Mouse (Mus musculus) liver, embryonic 14.5 days (tissue): ENCODE measurements around the gene Cma2. TPM values are rescaled to one million over a fixed set of nuclear protein-coding genes. Genes with fewer than 3 reads are reported as not detected.
A peak's percentile ranks its signal among the peaks of the same experiment; 100 is the strongest.

Source experiments
- ATAC-seq: fragments of 200-750 bp; cut with Nextera tagmentation; 2 replicates; pipeline ENCODE4 v1.8.0; 2017; ENCODE audit warnings: moderate number of reproducible peaks, mild to moderate bottlenecking, moderate library complexity; ENCODE audit not compliant: insufficient read depth
- DNase-seq, 3 experiments: peaks; one replicate each; pipeline ENCODE4 v3.0.0-alpha.2; 2012 to 2013; ENCODE audit warnings: low read depth in 3 of 3, low spot score in 3 of 3
- H3K27ac ChIP-seq: fragments of 300-500 bp; sonication (generic); 2 replicates; pipeline ENCODE4 v1.5.1; 2014; ENCODE audit warnings: moderate library complexity, mild to moderate bottlenecking, control low read depth, inconsistent platforms
- H3K27me3 ChIP-seq: fragments of 300-500 bp; sonication (generic); 2 replicates; pipeline ENCODE4 v1.6.1; 2014; ENCODE audit warnings: mild to moderate bottlenecking, low read length, moderate library complexity; ENCODE audit not compliant: control insufficient read depth, insufficient read depth
- H3K36me3 ChIP-seq: fragments of 300-500 bp; sonication (generic); replicated peaks from 2 replicates; pipeline ENCODE4 v1.6.1; 2014; ENCODE audit warnings: low read depth; ENCODE audit not compliant: control insufficient read depth, insufficient read depth
- H3K4me1 ChIP-seq, 2 experiments: fragments of 200-500 bp in 1 of 2; fragments of 300-500 bp in 1 of 2; sonication (generic) in 1 of 2; replicated peaks; 2 replicates each; pipeline ENCODE4 v1.6.1; 2012 to 2014; ENCODE audit warnings: antibody characterized with exemption in 1 of 2, inconsistent platforms in 1 of 2, low read length in 1 of 2; ENCODE audit not compliant: control insufficient read depth in 2 of 2, insufficient read depth in 2 of 2
- H3K4me2 ChIP-seq: fragments of 300-500 bp; sonication (generic); 2 replicates; pipeline ENCODE4 v1.6.1; 2014; ENCODE audit warnings: low read depth, mild to moderate bottlenecking, control low read depth, moderate library complexity
- H3K4me3 ChIP-seq, 2 experiments: fragments of 200-500 bp in 1 of 2; fragments of 300-500 bp in 1 of 2; sonication (generic) in 1 of 2; 2 replicates each; pipeline ENCODE4 v1.5.1; 2012 to 2014; ENCODE audit warnings: low read depth in 2 of 2, low read length in 2 of 2, mild to moderate bottlenecking in 2 of 2, control low read depth in 1 of 2, inconsistent platforms in 1 of 2, moderate library complexity in 1 of 2; ENCODE audit not compliant: insufficient read depth in 1 of 2
- H3K9ac ChIP-seq: fragments of 300-500 bp; sonication (generic); replicated peaks from 2 replicates; pipeline ENCODE4 v1.6.1; 2014; ENCODE audit warnings: mild to moderate bottlenecking, control low read depth, moderate library complexity
- H3K9me3 ChIP-seq: fragments of 300-500 bp; sonication (generic); 2 replicates; pipeline ENCODE4 v1.6.1; 2016; ENCODE audit warnings: low read length, mixed read lengths; ENCODE audit not compliant: control insufficient read depth
- CTCF ChIP-seq: IDR thresholded peaks from 2 replicates; pipeline ENCODE4 v1.5.1; 2016; ENCODE audit warnings: antibody characterized with exemption, low read depth, control low read depth
- EP300 ChIP-seq: IDR thresholded peaks from 2 replicates; pipeline ENCODE4 v1.6.1; 2016; ENCODE audit warnings: antibody characterized with exemption, low read depth
- WGBS: fragments of 180-500 bp; shearing (Covaris S2); extraction: QIAGEN DNeasy Blood & Tissue Kit; methylation state at CpG from one replicate; pipeline ENCODE4 v1.1.7; 2014; ENCODE audit not compliant: insufficient replicate concordance; 5-methylcytosine and 5-hydroxymethylcytosine counted together
- polyA plus RNA-seq, 2 experiments: library from polyadenylated mRNA; depleted of rRNA in 1 of 2; stranded (reverse) in 1 of 2; unstranded in 1 of 2; fragments of >200 nt; fragmentation: Nextera tagmentation in 1 of 2; extraction: Ambion mirVana in 1 of 2; gene quantifications; 2 replicates each; pipeline versions ENCODE4 v1.2.1 to v1.2.3; 2012 to 2014

Cma2 gene
- polyA plus RNA-seq (2012; rRNA removed) (not detected in 2 replicates), polyA plus RNA-seq (2014; fragmentation: Nextera tagmentation; extraction: Ambion mirVana) (not detected in 2 replicates)

GRCm38 (mm10) chr14:55950346-55951030 is at the start of gene Cma2:
TSS of gene Cma2 (plus strand) at chr14:55950980.
- ATAC-seq, result no peak
- DNase-seq, result no peak
- TF ChIP-seq EP300, result no peak
- no peak for TF ChIP-seq CTCF

GRCm38 (mm10) chr14:55905518-55905917 is 45.3 kb upstream of the Cma2 start:
- ATAC-seq (no peak), DNase-seq (no peak)
- H3K4me1 ChIP-seq, result peaks cover 2 to 10% of the 10 kb centered on the region in 2 experiments; a peak in 3 of 4 replicates
- TF ChIP-seq EP300 (no peak), CTCF (peak; percentile 37; the same call in 1 of the 2 replicates)
- no peak overlapping the region for H3K4me2 ChIP-seq
- H3K36me3 ChIP-seq, result no peaks in the 10 kb centered on the region
- H3K9me3 ChIP-seq, result no peaks in the 10 kb centered on the region
- no peak overlapping the region for H3K4me3 ChIP-seq
- WGBS, result 21% methylated on average over 1 of the region's 1 CpGs
- no peak overlapping the region for H3K27ac ChIP-seq
- H3K27me3 ChIP-seq, result no peaks in the 10 kb centered on the region
- H3K9ac ChIP-seq, result no peak overlapping the region

More at GRCm38 (mm10) chr14:55950346-55951030, at the start of gene Cma2:
- Histone ChIP-seq H3K27me3 (no peaks in the 10 kb centered on the region), H3K4me3 (no peak within 1 kb of the TSS), H3K4me2 (no peak within 1 kb of the TSS), H3K9me3 (no peaks in the 10 kb centered on the region), H3K36me3 (no peaks in the 10 kb centered on the region), H3K27ac (no peak within 1 kb of the TSS), H3K4me1 (peaks cover 0 to 7% of the 10 kb centered on the region in 2 experiments; a peak in 1 of 4 replicates), H3K9ac (no peak within 1 kb of the TSS)
- WGBS, result 52% methylated on average over 6 of the region's 6 CpGs

GRCm38 (mm10) chr14:55913406-55913805 is 37.4 kb upstream of the Cma2 start:
- no peaks in the 10 kb centered on the region for H3K4me1 ChIP-seq
- ATAC-seq, result no peak
- no peak overlapping the region for H3K27ac ChIP-seq
- no peak for DNase-seq
- no peak overlapping the region for H3K9ac ChIP-seq
- H3K4me3 ChIP-seq, result no peak overlapping the region
- no peaks in the 10 kb centered on the region for H3K27me3 ChIP-seq
- H3K9me3 ChIP-seq, result no peaks in the 10 kb centered on the region
- H3K4me2 ChIP-seq, result no peak overlapping the region
- no peaks in the 10 kb centered on the region for H3K36me3 ChIP-seq
- TF ChIP-seq EP300, result no peak
- TF ChIP-seq CTCF, result no peak
- WGBS, result 24% methylated on average over 4 of the region's 4 CpGs

DNA sequence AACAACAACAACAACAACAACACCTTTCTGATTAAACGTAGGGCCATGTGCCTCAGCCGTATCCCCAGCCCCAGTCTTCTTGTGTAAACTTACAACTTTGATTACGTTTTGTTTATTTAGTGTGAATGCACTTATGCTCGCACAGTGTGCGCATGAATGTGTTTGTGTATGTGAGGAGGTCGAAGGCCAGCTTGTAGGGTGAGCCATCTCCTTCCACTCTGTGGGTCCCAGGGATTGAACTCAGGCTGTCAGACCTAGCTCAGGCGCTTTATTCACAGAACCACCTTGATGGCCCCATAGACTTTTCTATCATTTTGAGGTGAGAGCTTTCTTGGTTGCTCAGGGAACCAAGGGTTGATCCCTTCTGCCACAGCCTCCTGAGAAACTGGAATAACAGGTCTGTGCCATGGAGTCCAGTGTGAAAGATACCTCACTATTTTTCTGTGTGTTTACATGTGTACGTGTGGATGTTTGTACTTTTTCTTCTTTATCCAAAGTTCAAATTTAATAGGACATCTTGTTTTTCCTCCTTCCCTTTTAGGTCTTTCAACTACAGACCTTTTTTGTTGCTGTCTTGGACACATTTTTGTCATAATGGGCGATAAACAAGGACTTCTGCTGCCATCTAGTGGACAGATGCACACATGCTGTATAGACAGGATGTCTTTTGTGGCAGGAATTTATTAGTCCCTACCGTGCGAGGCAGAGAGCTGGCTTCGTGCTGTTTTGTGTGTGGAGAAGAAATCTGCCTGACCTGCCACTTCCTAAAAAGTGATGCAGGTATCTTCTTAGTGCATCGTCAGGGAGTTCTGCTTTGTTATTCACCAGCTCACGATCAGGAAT is 32.3 kb upstream of the Cma2 start:
- Histone ChIP-seq H3K9ac (no peak overlapping the region), H3K4me3 (no peak overlapping the region), H3K9me3 (no peaks in the 10 kb centered on the region), H3K36me3 (no peaks in the 10 kb centered on the region), H3K27me3 (no peaks in the 10 kb centered on the region), H3K4me2 (no peak overlapping the region), H3K4me1 (peaks cover 12 to 19% of the 10 kb centered on the region in 2 experiments), H3K27ac (no peak overlapping the region)
- no peak for ATAC-seq
- TF ChIP-seq EP300, result no peak
- peak; percentile 88 for TF ChIP-seq CTCF
- WGBS, result 30% methylated on average over 14 of the region's 14 CpGs
- peak; percentile 67 to 72 (median 70) for DNase-seq
